Mouse (Mus musculus) midbrain, embryonic 12.5 days (tissue): ENCODE data around the gene Tspan18. TPM values are rescaled to one million over a fixed set of nuclear protein-coding genes. Genes with fewer than 3 reads are reported as not detected.

ENCODE experiments used
- ATAC-seq: fragments of 200-750 bp; cut with Nextera tagmentation; 2 replicates; pipeline ENCODE4 v1.8.0; 2017; ENCODE audit warnings: low read depth, moderate TSS enrichment, moderate library complexity; ENCODE audit not compliant: low FRiP score
- H3K27ac ChIP-seq: fragments of 300-500 bp; sonication (generic); replicated peaks from 2 replicates; pipeline ENCODE4 v1.5.1; 2016; ENCODE audit warnings: mild to moderate bottlenecking
- H3K27me3 ChIP-seq: fragments of 300-500 bp; sonication (generic); 2 replicates; pipeline ENCODE4 v1.6.1; 2016; ENCODE audit warnings: mild to moderate bottlenecking
- H3K36me3 ChIP-seq: fragments of 300-500 bp; sonication (generic); 2 replicates; pipeline ENCODE4 v1.6.1; 2016
- H3K4me1 ChIP-seq: fragments of 300-500 bp; sonication (generic); 2 replicates; pipeline ENCODE4 v1.6.1; 2016
- H3K4me2 ChIP-seq: fragments of 300-500 bp; sonication (generic); replicated peaks from 2 replicates; pipeline ENCODE4 v1.6.1; 2016; ENCODE audit warnings: mild to moderate bottlenecking, moderate library complexity
- H3K4me3 ChIP-seq: fragments of 300-500 bp; sonication (generic); 2 replicates; pipeline ENCODE4 v1.5.1; 2016; ENCODE audit warnings: mild to moderate bottlenecking
- H3K9ac ChIP-seq: fragments of 300-500 bp; sonication (generic); replicated peaks from 2 replicates; pipeline ENCODE4 v1.6.1; 2016; ENCODE audit warnings: mild to moderate bottlenecking, moderate library complexity
- H3K9me3 ChIP-seq: fragments of 300-500 bp; sonication (generic); 2 replicates; pipeline ENCODE4 v1.6.1; 2016; ENCODE audit warnings: mild to moderate bottlenecking
- WGBS: fragments of 180-500 bp; shearing (Covaris S2); methylation state at CpG from one replicate; pipeline ENCODE4 v1.1.7; 2016; 5-methylcytosine and 5-hydroxymethylcytosine counted together
- polyA plus RNA-seq: library from polyadenylated mRNA; unstranded; fragments of >200 nt; fragmentation: Nextera tagmentation; extraction: Ambion mirVana; gene quantifications from 2 replicates; pipeline ENCODE4 v1.2.1, GENCODE M21; 2016

The Tspan18 gene
- polyA plus RNA-seq, 1 experiment from 2014 or later = 24.6 TPM

GRCm38 (mm10) chr2:93249058-93249457, 85.2 kb downstream of the Tspan18 start:
- H3K4me2 ChIP-seq = no peak overlapping the region
- H3K9me3 ChIP-seq = no peaks in the 10 kb centered on the region
- H3K27ac ChIP-seq = peak overlapping the region; percentile 39; the same call in 1 of the 2 replicates
- no peak overlapping the region for H3K9ac ChIP-seq
- no peaks in the 10 kb centered on the region for H3K36me3 ChIP-seq
- WGBS = 73% methylated on average over 6 of the region's 6 CpGs
- ATAC-seq = no peak
- H3K4me1 ChIP-seq = peaks cover 52% of the 10 kb centered on the region
- no peaks in the 10 kb centered on the region for H3K27me3 ChIP-seq
- no peak overlapping the region for H3K4me3 ChIP-seq

GRCm38 (mm10) chr2:93244090-93244443, 90.2 kb downstream of the Tspan18 start:
- H3K4me2 ChIP-seq = no peak overlapping the region
- H3K9ac ChIP-seq = no peak overlapping the region
- no peaks in the 10 kb centered on the region for H3K9me3 ChIP-seq
- H3K4me3 ChIP-seq = no peak overlapping the region
- no peak overlapping the region for H3K27ac ChIP-seq
- peaks cover 27% of the 10 kb centered on the region for H3K4me1 ChIP-seq
- H3K27me3 ChIP-seq = no peaks in the 10 kb centered on the region
- no peaks in the 10 kb centered on the region for H3K36me3 ChIP-seq
- no peak for ATAC-seq
- 83% methylated on average over 8 of the region's 8 CpGs for WGBS

- H3K4me1 ChIP-seq = peaks cover 22% of the 10 kb centered on the region
- H3K27me3 ChIP-seq = no peaks in the 10 kb centered on the region
- no peak overlapping the region for H3K27ac ChIP-seq
- no peak for ATAC-seq
- H3K9me3 ChIP-seq = no peaks in the 10 kb centered on the region
- no peak overlapping the region for H3K9ac ChIP-seq
- 74% methylated on average over 11 of the region's 11 CpGs for WGBS
- H3K4me3 ChIP-seq = no peak overlapping the region
- H3K36me3 ChIP-seq = no peaks in the 10 kb centered on the region
- no peak overlapping the region for H3K4me2 ChIP-seq
Measured at GRCm38 (mm10) chr2:93243439-93244089, 90.7 kb downstream of the Tspan18 start.

- H3K27me3 ChIP-seq = no peaks in the 10 kb centered on the region
Measured at GRCm38 (mm10) chr2:93242166-93242565, 92.1 kb downstream of the Tspan18 start.

GRCm38 (mm10) chr2:93238864-93239263, 95.4 kb downstream of the Tspan18 start:
- Histone ChIP-seq H3K4me3 (no peak overlapping the region), H3K4me2 (no peak overlapping the region), H3K9me3 (no peaks in the 10 kb centered on the region), H3K27ac (no peak overlapping the region), H3K27me3 (no peaks in the 10 kb centered on the region), H3K36me3 (no peaks in the 10 kb centered on the region), H3K4me1 (peaks cover 11% of the 10 kb centered on the region; the same call in 1 of the 2 replicates), H3K9ac (no peak overlapping the region)
- no peak for ATAC-seq
- 83% methylated on average over 6 of the region's 6 CpGs for WGBS

More at GRCm38 (mm10) chr2:93242166-93242565, 92.1 kb downstream of the Tspan18 start:
- H3K4me1 ChIP-seq = peaks cover 11% of the 10 kb centered on the region; the same call in 1 of the 2 replicates
- ATAC-seq = no peak
- no peak overlapping the region for H3K4me2 ChIP-seq
- no peaks in the 10 kb centered on the region for H3K36me3 ChIP-seq
- 82% methylated on average over 5 of the region's 5 CpGs for WGBS
- no peak overlapping the region for H3K9ac ChIP-seq
- no peak overlapping the region for H3K27ac ChIP-seq
- H3K9me3 ChIP-seq = no peaks in the 10 kb centered on the region
- no peak overlapping the region for H3K4me3 ChIP-seq

- ATAC-seq = no peak
- Histone ChIP-seq H3K27ac (no peak overlapping the region), H3K4me1 (peaks cover 21% of the 10 kb centered on the region), H3K9me3 (no peaks in the 10 kb centered on the region), H3K4me3 (no peak overlapping the region), H3K4me2 (no peak overlapping the region), H3K36me3 (no peaks in the 10 kb centered on the region), H3K9ac (no peak overlapping the region), H3K27me3 (no peaks in the 10 kb centered on the region)
- WGBS = 71% methylated on average over 1 of the region's 1 CpGs
Measured at GRCm38 (mm10) chr2:93237055-93237454, 97.2 kb downstream of the Tspan18 start.

- Histone ChIP-seq H3K4me1 (peaks cover 46% of the 10 kb centered on the region), H3K36me3 (no peaks in the 10 kb centered on the region), H3K9me3 (no peaks in the 10 kb centered on the region), H3K27me3 (no peaks in the 10 kb centered on the region), H3K9ac (no peak overlapping the region), H3K4me3 (no peak overlapping the region), H3K27ac (peak overlapping the region; percentile 26; the same call in 1 of the 2 replicates), H3K4me2 (no peak overlapping the region)
- ATAC-seq = no peak
- WGBS = 53% methylated on average over 1 of the region's 1 CpGs
Measured at GRCm38 (mm10) chr2:93232141-93232540, 102.2 kb downstream of the Tspan18 start.

GRCm38 (mm10) chr2:93228480-93228824, 105.9 kb downstream of the Tspan18 start:
- Histone ChIP-seq H3K4me1 (peaks cover 53% of the 10 kb centered on the region), H3K27ac (peak overlapping the region; percentile 96)

GRCm38 (mm10) chr2:93227713-93228479, 106.4 kb downstream of the Tspan18 start:
- peak overlapping the region; percentile 96 for H3K27ac ChIP-seq
- peak overlapping the region; percentile 35; the same call in 1 of the 2 replicates for H3K9ac ChIP-seq
- H3K9me3 ChIP-seq = no peaks in the 10 kb centered on the region
- peaks cover 52% of the 10 kb centered on the region for H3K4me1 ChIP-seq
- H3K36me3 ChIP-seq = no peaks in the 10 kb centered on the region
- H3K27me3 ChIP-seq = no peaks in the 10 kb centered on the region
- 9% methylated on average over 9 of the region's 9 CpGs for WGBS
- peak; percentile 82 for ATAC-seq
- peak overlapping the region; percentile 44 for H3K4me2 ChIP-seq
- 0 out of 2 replicates have a peak overlapping the region, but pooled peaks have one; percentile 30 for H3K4me3 ChIP-seq

More at GRCm38 (mm10) chr2:93228480-93228824, 105.9 kb downstream of the Tspan18 start:
- Histone ChIP-seq H3K9ac (peak overlapping the region; percentile 26; the same call in 1 of the 2 replicates), H3K36me3 (no peaks in the 10 kb centered on the region), H3K27me3 (no peaks in the 10 kb centered on the region), H3K4me2 (peak overlapping the region; percentile 44), H3K9me3 (no peaks in the 10 kb centered on the region), H3K4me3 (no peak overlapping the region)
- WGBS = under 1% methylated on average over 5 of the region's 5 CpGs
- ATAC-seq = peak; percentile 61

GRCm38 (mm10) chr2:93226606-93227595, 107.4 kb downstream of the Tspan18 start:
- ATAC-seq = peak; percentile 68
- Histone ChIP-seq H3K4me3 (peak overlapping the region; percentile 30), H3K4me1 (peaks cover 42% of the 10 kb centered on the region), H3K9me3 (no peaks in the 10 kb centered on the region), H3K27me3 (no peaks in the 10 kb centered on the region), H3K36me3 (peaks cover 8% of the 10 kb centered on the region), H3K4me2 (peak overlapping the region; percentile 44), H3K9ac (peak overlapping the region; percentile 35; the same call in 1 of the 2 replicates), H3K27ac (peak overlapping the region; percentile 96)
- 6% methylated on average over 20 of the region's 20 CpGs for WGBS

- 60% methylated on average over 6 of the region's 6 CpGs for WGBS
- H3K4me3 ChIP-seq = no peak overlapping the region
- H3K9me3 ChIP-seq = no peaks in the 10 kb centered on the region
- H3K27ac ChIP-seq = no peak overlapping the region
- H3K9ac ChIP-seq = no peak overlapping the region
- H3K27me3 ChIP-seq = peaks cover 5% of the 10 kb centered on the region
- peaks cover 21% of the 10 kb centered on the region for H3K36me3 ChIP-seq
- no peak for ATAC-seq
- peaks cover 22% of the 10 kb centered on the region for H3K4me1 ChIP-seq
- no peak overlapping the region for H3K4me2 ChIP-seq
Measured at GRCm38 (mm10) chr2:93223463-93223862, 110.8 kb downstream of the Tspan18 start.
